Mouse (Mus musculus) neural tube, embryonic 10.5 days (tissue): ENCODE results near the gene Mettl15.
"Not testable (repeated sequence)": the region's sequence is repeated elsewhere in the genome, so short reads cannot be mapped to it uniquely, and the experiment has no call there.

Experiments used
- DNase-seq: peaks from one replicate; pipeline ENCODE4 v3.0.0-alpha.2; 2017; ENCODE audit warnings: low spot score; ENCODE audit errors: extremely low spot score

Gene Mettl15

DNA sequence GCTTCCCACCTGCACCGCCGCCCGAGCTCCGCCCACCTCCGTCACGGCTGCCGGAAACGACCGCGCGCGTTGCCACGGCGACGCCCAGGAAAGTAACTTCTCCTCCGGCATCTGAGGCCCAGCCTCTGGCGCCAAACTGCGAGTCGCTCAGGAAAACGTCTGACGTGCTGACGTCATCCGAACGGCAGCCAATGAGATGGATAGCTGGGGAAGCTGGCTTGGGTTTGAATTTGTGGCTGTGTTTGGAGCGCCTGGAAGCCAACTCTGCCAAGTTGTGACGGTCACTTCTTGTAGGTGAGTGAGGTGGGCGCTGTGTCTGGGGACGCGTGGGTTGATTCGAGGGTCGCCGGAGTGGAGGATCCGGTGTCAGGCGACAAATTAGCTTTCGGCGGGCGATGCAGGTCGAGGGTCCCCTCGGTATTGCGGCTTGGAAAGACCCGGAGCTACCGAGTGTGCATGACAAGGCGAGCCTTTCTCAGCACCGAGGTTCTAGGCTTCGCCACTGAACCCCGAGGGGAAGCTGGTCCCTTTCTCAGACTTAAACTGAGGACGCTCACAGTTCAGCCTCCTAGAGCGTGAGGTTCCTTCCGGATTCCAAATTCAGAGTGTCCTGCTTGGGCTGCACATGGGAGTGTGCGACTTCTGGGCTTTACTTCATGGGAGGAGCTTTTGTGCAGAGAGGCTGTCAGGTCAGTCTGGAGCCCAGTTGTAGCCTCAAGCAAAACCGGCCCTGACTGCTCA lies at the start of gene Mettl15, which contains the start of gene Kif18a:
Mettl15 (minus strand) TSS at position 149 of the 741 bp plus-strand sequence.
Kif18a (plus strand) TSS at position 139 of the 741 bp plus-strand sequence.
- peak; percentile 95 for DNase-seq

DNA sequence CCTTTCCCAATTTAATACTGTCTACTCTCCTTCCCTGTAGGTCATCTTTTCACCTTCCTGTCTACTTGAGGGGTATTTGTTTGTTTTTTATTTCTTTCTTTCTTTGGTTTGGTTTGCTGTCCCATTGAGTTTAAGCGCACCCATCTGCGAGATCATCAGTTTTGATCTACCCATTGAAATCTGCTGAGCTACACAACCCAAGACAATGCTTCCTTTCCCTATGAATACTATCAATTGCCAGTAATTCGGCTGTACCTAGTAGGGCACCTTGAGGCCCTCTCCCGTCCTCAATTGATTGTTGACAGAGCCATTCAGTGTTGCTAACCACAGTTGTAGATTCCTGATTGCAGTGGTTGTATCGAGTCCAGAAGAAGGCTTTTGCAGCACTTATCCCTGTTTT lies 30.8 kb upstream of the Mettl15 start:
- no peak for DNase-seq

DNA sequence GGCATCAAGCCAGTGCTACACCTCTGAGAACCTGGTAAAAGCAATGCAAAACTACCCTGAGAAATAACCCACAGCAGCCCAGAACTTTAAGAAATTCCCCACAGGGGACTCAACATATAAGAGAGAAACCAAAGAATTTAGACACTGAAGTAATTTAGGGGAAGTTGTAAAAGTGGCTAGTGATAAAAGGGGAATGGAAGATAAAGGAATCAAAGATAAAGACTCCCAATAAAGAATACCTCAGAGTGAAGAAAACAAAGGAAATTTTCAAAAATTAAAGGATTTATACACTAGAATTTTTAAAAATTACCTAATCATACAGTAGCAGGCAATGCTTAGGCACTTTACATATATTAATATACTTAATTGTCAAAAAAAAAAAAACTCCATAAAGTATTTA lies 23.1 kb upstream of the Mettl15 start:
- no peak for DNase-seq

DNA sequence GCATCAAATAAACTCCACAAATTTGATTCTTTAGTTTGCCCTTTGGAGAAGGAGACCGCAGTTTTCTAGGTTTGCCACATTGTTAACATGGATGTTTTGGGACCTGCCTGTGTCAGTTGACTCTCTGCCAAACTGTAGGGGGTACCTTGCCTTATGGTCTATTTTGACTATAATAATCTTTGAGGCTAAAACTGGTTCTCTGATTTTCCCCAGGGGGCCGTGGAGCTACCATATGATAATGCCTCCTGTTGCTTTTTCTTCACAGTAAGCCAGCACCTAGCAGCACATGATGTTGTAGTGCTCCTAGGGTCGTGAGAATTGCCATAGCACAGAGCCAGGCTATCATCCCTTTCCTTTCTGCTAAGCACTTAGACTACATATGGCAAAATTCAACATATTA lies 21.7 kb upstream of the Mettl15 start:
- no peak for DNase-seq

DNA sequence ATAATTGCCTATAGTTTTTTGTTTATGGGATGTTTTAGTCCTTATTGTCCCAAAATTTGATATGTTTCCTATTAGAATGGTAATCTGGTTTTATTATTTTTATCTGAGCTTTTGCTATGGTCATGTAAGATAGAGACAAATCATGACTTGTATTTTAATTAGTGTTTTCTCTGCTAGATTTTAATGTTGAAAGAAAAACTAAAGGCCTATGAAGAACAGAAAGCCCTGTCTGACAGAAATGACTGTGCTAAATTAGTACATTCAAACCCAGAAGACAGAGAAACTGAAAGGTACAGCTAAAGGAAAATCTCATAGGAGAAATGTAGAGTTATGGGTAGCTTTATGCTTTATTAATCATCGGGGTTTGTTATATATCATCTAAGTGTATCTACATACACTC lies 17.6 kb upstream of the Mettl15 start:
- no peak for DNase-seq

DNA sequence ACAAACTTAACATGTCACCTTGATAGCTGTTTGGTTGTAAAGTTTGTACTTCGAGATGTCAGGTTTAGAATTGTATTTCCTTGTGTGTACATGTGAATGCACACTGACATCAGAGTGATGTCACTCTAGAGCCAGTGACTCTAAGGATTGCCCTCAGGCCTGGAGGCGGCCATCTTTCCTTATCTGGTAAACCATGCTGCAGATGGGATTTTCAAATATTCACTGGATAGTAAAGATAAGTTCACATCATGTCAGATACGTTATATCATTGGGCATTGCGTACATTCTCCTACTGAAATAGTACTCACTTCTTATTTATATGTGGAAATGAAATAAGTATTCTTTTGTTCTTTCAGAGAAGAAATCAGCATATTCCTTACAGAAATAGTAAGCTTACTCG lies 15.7 kb upstream of the Mettl15 start:
- DNase-seq: no peak

DNA sequence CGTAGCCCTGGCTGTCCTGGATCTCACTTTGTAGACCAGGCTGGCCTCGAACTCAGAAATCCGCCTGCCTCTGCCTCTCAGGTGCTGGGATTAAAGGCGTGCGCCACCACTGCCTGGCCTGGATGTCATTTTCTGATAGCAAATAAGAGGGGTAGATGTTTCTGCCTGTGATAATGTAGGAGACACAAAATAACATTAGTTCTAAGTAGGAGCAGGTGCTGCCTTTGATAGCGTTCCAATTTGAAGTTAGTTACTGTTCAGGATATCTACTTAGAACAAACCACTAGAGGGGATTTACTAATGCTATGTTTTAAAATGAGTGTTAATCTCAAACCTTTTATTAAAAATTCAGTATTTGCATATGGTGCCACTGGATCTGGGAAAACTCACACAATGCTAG lies 8.8 kb upstream of the Mettl15 start:
- no peak for DNase-seq

DNA sequence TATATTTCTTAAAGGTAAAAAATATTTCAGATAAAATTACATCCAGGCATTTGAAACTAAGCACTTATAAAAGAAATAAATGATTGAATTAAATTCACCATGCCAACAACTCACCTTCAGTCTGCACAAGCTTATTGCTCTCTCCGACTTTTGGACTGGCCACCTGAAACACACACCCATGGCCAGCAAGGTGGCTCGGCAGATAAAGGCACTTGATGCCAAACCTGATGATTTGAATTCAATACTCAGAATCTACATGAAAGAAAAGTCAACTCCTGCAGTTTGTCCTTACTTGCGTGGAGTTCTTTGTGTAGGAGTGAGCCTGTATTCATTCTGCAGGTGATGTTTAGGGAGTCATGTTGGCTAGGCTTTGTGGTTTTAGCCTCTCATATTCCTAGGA lies 3.6 kb upstream of the Mettl15 start:
- no peak for DNase-seq

DNA sequence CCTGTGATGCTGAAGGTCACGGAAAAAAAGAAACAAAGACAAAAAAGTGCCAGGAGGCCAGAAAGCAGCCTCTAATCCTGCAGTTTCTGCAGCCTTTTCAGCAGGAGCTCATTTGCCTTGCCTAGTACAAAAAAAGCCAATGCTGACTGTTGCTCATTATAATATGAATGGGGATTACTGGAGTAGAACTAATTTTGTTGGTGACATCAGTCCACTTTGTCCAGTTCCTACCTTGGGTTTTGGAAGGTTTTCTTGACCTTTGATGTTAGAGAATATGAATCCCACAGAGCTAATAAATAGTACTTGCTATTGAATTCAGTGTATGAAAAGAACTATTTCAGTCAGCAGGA lies 768 bp upstream of the Mettl15 start:
- DNase-seq: no peak

DNA sequence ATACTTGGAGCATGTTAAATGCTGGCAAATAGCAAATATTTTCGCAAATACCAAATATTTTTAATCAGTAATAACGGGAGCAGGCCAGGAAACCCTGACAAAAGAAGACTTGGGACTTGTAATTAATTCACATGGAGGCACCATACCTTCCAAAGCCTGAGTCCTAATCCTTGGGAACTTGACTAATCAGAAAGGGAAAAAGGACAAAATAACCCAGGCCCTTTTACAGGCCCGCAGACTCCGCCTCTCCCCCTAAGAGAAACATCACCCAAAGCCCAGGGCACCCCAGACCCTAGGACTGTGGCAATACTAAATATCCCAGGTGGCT lies 312 bp downstream of the Mettl15 start:
- no peak for DNase-seq

DNA sequence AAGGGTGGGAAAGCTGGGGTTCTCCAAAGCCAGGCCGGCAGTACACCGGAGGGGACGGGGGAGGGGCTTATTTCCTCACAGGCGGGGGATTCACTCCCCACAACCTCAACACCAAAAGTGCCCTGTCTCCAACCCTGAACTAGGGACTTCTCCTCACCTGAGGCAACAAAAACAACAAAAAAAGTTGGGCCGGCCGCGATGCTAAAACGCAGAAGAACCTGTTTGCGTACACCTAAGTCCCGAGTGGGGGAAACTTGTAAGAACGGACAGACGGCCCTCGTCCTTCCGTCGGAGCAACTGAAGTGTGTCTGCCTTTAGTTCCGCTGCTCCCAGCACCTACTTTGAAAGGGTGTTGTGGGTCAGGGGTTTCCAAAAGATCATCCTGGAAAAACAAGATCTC lies 2.5 kb downstream of the Mettl15 start:
- peak; percentile 64 for DNase-seq

DNA sequence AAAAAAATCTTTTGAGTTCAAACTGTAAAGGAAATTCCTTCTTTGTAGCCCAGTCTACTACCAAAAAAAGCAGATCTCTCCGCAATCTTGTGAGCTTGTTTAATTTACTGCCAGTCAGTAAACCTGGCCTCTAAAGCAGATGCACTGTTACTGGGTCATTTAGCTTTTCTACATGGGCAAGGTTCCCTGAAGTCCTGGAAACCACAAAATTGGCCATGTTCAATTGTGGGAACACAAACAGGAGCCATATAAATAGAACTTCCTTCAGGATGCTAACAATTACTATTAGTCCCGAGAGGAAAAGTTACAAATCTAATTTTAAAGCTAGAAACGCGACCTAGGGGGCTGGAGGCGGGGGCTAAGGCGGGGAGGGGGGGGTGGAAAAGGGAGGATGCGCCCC lies 3.0 kb downstream of the Mettl15 start:
- DNase-seq: no peak

DNA sequence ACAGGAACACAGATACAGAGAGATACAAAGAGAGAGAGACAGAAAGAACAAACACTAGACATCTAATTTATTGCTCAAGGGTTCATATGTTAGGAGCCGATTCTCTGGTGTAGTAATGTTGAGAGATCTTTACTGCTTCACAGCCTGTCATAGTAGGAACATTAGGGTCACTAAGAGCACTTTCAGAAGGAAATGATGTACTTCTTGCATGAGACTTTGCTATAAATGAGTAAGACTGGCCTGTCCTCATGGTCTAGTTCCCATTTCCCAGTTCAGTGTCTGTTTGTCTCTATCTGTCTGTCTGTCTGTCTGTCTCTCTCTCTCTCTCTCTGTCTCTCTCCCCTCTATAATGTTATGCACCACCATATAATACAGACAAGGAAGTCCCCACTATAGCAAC lies 7.5 kb downstream of the Mettl15 start:
- no peak for DNase-seq

DNA sequence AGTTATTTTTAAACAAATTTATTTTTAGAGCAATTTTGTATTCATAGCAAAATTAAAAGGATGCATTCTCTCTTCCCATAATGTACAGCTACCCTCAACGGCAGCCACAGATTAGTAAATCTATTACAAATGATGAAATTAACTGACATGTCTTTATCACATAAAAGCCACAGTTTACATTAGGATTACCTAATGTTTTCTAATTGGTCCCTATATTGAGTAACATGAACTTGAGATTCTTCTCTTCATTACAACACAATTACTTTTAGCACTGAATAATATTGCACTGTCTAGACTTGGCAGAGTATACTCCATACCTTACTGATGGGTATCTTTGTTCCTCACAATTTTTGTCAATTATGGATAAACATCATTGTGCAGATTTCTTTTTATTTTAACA lies 17.8 kb downstream of the Mettl15 start:
- no peak for DNase-seq

DNA sequence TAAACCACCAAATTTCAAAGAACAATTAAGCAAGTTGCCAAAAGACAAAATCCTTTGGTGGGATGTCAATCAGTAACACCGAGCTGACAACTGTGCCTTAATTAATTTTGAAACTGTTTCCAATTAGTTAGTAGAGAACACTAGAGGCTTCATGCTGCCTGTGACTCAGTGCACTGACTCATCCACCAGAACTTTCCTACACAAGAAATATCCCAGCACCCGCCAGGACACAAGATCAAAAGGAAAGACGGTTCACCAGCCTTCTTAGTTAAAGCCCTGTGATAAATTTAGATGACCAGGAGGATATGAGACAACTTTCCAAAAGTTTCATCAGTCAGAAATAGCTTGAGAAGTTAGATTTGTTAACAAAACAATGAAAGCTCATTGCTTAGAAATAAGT lies 38.6 kb downstream of the Mettl15 start:
- no peak for DNase-seq

DNA sequence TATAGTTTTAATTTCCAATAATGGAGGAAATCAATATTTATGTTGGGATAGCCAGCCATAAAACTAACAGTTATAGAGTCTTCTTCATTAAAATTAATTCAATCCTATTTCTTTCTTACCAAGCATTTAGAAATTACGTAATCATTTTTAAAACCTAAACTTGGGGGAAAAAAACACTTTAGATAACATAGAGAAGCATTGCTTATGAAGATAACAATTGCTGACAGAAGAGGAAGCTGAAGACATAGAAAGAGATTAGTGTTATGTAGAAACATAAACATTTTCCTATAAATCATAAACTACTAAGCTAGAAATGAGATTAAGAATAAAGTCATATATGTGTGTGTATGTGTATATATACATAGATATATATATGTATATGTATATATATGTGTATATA lies 44.8 kb downstream of the Mettl15 start:
- no peak for DNase-seq

DNA sequence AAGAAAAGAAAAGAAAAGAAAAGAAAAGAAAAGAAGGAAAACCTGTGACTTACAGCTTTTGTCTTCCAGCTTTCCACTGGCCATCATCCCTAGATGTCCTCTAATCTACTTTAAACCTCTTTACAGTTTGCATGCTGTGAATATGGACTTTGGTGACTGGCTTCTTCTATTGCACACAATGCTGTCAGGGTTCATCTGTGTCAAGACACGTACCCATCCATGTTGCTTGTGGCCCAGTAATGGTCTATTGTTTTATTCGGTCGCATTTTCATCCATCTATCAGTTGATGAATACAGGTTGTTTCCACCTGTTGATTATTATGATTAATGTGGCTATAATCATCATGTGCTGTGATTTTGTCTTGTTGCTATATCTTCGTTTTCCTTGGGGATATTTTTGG lies 46.7 kb downstream of the Mettl15 start:
- no peak for DNase-seq

DNA sequence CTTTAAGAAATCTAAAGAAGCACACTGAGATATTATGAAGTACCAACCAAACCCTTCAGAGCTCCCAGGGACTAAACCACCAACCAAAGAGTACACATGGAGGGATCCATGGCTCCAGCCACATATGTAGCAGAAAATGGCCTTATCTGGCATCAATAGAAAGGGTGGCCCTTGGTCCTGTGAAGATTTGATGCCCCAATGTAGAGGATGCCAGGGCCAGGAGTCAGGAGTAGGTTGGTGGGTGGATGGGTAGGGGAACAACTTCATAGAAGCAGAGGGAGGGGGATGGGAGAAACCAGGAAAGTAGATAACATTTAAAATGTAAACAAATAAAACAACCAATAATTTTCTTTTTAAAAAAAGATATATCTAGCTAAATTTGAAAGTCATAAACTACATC lies 50.1 kb downstream of the Mettl15 start:
- no peak for DNase-seq

DNA sequence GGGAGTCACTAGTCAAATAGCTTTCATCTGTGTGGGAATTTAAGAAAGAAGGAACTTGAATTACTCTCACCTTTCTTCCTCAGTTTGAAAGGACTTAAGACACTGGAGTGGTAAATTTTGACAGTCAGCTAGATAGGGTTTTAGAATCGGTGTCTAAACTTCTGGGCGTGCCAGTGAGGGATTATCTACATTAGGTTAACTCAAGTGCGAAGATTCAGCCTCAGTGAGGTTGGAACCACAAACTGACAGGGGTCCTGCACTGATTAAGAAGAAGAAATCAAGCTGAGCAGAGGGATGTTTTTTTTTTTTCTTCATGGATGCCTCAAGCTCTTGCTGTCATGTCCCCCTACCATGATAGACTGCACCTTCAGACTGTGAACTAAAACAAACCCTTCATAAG lies 53.4 kb downstream of the Mettl15 start:
- no peak for DNase-seq

DNA sequence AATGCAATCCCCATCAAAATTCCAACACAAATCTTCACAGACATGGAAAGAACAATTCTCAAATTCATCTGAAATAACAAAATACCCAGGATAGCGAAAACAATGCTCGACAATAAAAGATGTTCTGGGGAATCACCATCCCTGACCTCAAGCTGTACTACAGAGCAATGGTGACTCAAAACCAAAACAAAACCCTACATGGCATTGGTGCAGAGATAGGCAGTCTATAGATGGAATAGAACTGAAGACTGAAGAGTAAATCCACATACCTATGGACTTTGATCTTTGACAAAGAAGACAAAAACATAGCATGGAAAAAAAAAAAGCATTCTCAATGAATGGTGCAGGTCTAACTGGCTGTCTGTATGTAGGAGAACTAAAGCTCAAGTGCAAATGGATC lies 59.1 kb downstream of the Mettl15 start:
- DNase-seq: no peak

DNA sequence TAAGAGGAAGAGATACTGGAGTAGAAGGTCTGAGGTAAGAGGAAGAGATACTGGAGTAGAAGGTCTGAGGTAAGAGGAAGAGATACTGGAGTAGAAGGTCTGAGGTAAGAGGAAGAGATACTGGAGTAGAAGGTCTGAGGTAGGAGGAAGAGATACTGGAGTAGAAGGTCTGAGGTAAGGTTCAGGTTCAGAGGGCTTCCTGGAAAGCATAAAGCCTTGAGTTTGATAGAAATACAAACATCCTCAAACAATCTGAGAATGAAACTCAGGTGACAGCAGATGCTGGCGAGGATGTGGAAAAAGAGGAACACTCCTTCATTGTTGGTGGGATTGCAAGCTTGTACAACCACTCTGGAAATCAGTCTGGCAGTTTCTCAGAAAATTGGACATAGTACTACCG lies 63.9 kb downstream of the Mettl15 start:
- not testable (repeated sequence) for DNase-seq

DNA sequence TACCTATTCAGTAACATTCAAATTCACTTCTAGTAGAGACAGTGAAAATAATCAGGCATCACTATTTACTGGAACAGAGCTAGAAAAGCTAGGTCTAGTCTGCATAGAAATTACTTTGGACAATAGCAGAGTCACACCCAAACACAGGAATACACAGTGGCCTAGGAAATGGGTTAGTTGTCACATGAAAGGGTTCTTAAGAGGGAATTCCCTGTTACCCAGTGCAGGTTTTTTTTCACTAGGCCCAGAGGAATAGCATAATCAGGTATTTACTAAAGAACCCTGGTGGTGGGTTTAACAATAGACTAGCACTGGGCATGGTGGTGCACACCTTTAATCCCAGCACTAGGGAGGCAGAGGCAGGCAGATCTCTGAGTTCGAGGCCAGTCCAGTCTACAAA lies 69.9 kb downstream of the Mettl15 start:
- not testable (repeated sequence) for DNase-seq

DNA sequence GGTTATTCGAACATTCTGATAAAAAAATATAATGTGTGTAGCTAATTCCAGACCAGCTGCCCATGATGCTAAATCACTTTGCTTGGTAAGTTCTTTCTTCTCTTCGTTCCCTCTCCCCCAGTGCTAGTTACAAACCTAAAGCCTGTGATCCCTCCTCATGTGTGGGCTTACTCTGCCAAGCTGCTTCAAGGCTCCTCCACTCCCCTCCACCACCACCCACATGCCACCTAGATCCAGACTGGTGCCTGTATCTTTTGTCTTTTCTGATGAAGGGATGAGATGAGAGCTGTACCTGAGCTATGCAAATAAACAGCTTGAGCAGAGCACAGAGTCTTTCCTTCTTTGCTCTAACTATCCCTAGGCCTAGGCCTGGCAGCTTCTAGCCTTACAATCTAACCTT lies 72.5 kb downstream of the Mettl15 start:
- DNase-seq: no peak

DNA sequence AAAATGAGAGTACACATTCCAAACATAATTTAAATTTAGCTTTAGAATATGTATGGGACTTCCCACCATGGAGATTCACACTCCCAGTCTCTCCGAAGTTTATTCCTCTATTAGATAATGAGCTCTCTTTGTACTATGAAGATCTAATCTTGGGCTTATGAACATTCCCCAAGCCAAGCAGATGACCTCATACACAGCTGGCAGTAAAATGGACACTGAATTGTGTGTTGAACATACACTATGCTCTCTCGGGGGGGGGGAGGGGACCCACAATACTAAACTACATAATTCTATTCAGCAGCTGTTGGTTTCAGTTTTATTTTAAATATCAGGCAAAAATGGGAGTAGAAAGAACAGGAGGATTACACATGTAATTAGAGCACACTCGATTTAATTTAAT lies 97.6 kb downstream of the Mettl15 start:
- DNase-seq: no peak
